Mouse (Mus musculus) layer of hippocampus, postnatal 10 days (tissue): ENCODE results near the gene Icam2. TPM values are rescaled to one million over a fixed set of nuclear protein-coding genes. Genes with fewer than 3 reads are reported as not detected.

Experiments
- DNase-seq, 2 experiments: peaks; one replicate each; pipeline ENCODE4 v3.0.0; 2021; ENCODE audit warnings: low spot score in 2 of 2
- total RNA-seq, 2 experiments: library from RNA; stranded (reverse); gene quantifications; 2 replicates each; pipeline ENCODE4 v1.2.3; 2021

Icam2 gene
- total RNA-seq, 2 experiments from 2014 or later: 4.6 to 4.7 TPM

DNA sequence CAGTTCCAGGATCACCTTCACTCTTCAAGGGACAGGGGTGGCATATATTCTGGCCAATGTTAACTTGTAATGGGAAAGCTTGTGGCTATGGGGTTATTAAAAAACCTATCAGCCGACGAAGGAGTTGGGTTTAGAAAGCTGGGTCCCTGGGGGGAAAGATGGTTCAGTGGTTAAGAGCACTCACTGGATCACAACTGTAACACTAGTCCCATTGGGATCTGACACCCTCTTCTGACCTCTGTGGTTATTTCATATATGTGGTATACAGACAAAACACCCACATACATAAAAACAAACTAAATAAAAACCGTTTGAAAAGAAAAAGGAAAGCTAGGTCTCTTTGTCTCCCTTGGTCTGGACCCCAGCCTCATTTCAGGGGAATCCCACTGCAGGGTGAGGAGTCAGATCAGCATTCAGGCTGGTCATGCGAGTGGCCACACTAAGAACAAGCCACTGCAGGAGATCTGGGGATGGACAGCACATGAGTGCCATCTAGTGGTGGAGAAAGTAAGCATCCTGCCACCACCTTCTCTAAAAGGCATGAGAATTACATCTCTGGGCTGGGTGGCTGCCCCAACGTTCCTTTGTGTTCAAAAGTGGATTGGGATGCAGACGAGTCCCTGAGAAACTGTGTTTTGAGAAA, 3.8 kb upstream of the Icam2 start:
- peak; percentile 67 to 77 for DNase-seq

DNA sequence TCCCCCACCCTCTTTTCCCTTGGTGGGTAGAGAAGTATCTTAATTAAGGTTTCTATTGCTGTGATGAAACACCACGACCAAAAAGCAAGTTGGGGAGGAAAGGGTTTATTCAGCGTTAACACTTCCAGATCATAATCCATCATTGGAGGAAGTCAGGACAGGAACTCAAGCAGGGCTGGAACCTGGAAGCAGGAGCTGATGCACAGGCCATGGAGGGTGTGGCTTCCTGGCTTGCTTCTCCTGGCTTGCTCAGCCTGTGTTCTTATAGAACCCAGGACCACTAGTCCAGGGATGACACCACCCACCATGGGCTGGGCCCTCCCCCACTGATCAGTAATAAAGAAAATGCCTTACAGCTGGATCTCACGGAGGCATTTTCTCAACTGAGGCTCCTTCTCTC, 2.9 kb upstream of the Icam2 start:
- no peak for DNase-seq

DNA sequence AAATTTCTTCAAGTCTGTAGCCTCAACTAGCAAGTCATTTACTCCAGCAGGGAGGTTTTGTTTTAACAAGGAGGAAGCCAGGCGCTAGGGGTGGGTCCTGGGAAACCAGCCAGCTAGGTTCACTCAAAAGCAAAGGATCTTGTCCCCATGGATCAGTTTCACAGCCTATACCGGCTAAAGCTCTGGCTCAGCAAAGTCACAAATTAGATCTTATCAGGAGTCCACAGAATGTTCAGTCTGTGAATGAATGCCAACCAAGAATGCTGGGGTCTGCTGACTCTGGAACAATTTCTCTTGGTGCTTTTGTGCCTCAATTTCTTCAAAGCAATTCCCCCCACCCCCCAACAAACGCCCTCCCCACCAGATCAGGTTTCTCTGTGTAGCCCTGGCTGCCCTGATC, 1.7 kb upstream of the Icam2 start:
- no peak for DNase-seq

DNA sequence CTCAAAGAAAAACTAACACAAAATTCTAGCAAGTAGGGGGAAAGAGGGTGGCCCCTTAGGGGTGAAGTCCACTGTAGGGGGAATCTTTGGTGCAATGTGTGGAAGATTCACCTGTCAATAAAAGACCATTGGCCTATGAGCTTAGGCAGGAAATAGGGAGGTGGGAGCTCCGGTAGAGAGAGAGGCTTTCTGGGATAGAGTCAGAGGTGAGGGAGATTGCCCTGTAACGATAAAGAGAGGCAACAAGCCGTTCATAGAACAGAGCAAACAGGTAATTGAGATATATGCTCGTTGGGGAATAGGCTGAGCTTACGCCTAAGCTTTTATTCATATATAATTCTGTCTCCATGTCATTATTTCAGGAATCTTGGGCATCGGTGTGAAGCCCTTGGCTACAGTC, 855 bp downstream of the Icam2 start:
- DNase-seq: no peak

DNA sequence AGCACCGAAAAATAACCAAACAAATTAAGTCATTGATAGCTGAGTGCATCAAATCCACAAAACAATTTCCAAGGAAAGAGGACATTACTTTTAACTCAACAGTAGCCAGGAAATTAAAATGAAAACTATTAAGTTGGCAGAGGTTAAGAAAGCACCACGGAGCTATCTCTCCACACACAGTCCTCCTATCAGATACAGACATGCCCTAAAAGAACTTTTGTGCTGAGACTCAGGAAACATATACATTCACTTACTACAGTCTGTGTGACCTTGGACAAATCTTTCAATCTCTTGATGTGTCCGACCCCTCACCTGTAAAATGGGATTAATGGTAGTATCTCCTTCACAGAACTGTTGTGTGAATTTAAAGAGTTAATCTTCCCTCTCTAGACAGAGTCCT, 1.5 kb downstream of the Icam2 start:
- DNase-seq: no peak

DNA sequence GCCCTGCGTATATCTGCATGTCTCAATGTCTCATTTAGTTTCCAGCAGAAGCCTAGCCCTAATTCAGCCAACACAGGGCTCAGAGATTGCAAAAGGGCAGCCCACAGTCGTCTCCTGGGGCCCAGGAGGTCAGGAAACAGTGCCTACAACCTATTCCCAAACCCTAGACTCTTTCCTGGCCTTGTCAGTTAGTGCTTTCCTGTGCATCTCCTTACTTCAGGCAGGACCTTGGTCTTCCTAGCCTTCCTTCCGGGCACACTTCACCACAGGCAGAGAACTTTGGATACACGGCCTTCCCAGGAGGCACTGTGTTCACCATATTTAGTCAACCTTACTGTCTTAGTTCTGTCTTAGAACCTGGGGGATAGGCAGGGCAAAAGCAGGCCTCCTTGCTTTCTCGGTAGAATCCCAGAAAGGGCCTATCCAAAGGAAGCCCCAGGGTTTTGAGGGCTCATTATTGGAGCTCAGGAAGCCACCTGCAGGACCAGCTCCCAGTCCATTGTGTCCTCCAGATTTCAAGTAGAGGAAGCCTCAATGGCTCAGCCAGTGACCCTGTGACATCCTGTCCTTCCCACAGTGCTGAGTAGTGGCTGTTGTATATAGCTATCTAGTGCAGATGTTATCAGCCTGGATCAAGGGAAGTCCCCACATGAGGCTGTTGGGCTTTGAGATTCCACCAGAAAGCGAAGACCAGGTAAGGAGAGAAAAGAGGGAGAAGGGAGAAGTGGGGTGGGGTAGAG, 4.7 kb downstream of the Icam2 start:
- DNase-seq: no peak

DNA sequence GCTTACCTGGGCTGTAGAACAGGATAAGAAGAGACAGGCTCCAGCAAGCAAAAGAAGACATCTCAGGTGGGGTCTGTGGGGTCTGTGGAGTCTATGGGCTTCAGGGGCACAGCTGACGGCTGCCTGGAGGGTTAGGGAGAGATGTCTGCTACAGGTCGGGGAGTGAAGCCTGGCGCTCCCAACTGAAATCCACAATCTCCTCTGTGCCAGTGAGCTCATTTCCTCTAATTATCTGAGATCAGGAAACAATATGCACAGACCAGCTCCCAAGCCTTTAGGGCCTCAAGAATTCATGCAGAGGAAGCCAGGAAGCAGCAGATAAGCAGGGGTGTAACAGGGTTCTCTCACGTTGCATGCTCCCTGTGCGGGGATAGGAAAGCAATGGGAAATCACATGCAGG, 5.5 kb downstream of the Icam2 start:
- DNase-seq: no peak

DNA sequence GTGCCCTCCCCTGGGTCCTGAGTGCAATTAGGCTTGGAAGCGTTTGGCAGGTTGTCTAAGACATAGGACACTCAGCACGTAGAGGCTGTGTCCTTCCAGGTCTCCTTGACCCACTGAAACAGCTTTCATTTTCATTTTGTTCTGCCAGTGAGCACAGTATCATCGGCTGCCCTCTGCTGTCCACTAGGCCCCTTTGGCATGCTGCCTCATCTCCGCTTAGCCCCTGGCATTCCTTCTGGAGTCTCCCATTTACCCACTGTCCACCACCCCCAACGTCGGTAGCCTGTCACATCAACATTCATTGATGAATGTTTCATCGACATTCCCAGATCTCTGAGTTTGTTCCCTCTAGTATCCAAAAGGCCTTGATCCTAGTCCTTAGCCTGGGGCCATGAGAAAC, 6.0 kb downstream of the Icam2 start:
- DNase-seq: no peak

DNA sequence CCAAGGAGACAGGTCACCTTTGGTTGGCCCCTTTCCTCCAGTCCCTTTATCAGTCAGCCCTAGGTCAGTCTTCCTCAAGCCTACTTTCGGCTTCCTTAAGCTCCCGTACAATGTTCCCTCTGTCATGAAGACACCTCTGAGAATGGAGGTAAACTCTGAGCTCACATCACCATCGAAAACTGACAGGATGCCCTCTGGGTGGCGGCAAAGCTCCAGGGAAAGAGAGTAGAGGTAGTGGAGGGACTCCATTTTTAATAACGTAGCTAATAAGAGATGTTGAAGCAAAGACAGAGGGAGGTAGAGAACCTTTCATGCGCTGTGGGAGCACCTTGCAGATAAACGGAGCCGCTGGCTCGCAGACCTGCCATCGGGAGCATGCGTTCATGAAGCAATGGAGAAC, 6.9 kb downstream of the Icam2 start:
- no peak for DNase-seq

DNA sequence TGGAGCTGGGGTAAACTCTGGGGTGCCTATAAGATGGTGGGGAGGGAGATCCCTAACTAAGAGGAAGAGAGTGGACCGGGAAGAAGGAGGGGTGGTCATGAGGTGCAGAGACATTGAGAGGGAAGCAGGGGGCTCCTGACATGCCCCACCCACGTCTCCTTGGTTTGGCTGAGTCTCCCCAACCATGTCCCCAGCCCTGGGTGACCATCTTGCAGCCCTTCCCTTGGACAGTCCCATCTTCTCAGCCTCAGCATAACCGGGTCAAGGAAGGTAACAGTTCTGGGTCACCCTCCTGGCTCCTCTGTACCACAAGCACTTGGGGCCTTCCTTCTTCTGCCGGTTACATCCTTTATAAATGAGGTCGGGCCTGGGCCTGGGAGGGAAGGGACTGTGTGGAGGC, 12.9 kb downstream of the Icam2 start:
- no peak for DNase-seq

DNA sequence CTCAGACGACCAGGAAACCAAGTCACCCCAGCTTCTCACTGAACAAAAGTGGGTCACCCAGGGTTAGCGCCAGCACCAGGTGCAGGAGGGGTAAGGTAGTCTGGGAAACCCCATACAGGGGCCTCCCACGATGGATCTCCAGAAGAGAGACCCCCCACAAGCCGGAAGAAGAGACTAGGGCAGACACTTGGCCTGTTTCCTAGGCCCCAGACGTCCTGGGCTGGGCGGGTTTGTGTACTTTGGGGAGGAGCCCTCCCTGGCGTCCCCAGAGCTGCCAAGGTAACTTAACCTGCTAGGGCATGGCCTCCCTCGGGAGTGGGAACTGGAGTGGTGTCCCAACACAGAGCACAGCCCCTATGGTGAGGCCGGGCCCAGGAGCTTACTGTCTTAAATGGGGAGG, 13.3 kb downstream of the Icam2 start:
- DNase-seq: no peak

DNA sequence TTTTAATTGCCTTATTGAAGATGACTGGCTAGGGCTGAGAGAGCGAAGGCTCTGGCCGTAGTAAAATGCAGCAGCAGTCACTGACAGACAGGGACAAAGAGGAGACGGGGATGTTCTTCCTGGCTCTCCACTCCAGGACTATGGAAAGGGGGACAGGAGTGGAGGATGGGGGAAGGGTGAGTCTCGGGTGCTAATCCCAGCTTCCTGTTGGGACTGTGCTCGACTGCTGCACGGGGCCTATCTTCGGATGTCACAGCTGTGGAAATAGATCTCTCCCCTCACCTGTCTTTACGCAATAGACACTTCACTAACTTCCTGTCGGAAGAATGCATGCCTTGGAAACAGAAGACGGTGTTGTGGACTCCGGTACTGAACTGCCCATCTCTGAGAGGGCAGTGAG, 13.9 kb downstream of the Icam2 start:
- no peak for DNase-seq

DNA sequence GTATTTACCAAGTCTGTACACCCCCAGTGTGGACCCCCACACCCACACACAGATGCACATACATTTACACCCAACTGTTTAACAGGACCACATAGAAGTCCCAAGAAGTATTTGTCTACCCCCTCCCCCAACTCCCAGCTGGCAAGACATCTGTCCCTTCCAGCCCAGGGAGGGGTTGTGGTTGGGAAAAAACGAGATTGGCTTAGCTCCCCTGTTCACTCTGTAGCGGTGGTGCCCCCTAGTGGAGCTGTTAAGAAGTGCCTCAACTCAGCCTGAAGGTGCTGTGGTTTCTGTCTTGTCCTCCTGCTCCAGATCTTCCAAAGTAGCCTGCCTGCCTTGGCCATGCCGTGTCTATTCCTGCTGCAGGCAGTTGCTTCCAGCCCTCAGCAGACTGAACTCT, 21.6 kb downstream of the Icam2 start:
- DNase-seq: peak; percentile 90 to 93

DNA sequence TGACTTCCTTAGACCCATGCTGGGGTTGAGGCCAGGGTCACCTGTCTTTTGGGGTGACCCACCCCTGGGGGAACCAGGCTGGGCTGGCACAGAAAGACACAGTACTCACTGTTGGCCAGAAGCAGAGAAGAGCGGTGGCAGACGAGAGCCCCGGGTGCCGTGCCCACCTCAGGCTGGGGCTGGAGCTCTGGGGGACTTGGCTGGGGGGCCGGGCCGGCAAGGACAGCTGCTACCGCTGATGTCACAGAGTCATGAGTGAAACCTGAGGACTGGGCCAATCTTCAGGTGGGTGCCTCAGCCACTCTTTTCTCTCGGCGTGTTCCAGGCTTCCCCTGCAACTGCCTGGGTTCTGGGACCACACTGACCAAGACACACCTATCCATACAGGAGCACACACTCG, 22.5 kb downstream of the Icam2 start, which contains the start of gene Prr29:
Gene Prr29, plus strand, starts transcription at position 107 of the 400 bp plus-strand sequence.
- no peak for DNase-seq

DNA sequence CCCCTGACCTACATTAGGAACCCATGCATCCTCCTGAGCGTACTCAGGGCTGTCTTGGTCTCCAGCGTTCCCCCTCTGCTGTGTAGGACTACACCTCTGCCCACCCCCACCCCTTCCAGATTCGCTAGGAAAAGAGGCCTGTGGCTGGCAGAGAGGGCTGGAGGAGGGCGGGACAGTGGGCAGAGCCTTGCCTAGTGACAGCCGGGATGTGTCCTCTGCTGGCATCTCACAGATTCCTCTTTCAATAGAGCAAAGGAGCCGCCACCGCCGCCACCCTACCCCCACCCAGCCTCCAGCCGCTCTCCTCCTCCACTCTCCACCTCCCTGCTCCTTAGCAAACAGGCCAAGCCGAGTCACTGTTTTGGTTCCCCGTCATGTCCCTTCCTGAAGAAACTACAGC, 23.2 kb downstream of the Icam2 start:
- peak; percentile 20 to 31 for DNase-seq

DNA sequence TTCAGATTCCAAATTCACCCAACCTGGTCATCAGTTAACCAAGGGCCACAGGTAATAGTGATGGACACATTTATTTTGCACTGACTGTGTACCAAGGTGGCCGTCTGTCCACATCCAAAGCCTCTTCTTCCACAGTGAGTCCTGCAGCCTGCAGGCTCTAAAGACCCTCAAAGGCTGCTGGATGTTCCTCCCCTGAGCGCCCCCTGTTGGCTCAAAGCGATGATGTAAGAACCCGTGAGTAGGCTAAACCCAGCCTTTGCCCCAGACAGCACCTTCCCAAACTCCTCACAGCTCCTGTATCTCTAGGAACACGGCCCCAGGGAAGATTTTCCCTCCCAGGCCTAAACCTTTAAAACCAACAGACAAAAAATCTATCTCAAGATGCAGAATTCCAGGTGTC, 28.5 kb downstream of the Icam2 start:
- no peak for DNase-seq

DNA sequence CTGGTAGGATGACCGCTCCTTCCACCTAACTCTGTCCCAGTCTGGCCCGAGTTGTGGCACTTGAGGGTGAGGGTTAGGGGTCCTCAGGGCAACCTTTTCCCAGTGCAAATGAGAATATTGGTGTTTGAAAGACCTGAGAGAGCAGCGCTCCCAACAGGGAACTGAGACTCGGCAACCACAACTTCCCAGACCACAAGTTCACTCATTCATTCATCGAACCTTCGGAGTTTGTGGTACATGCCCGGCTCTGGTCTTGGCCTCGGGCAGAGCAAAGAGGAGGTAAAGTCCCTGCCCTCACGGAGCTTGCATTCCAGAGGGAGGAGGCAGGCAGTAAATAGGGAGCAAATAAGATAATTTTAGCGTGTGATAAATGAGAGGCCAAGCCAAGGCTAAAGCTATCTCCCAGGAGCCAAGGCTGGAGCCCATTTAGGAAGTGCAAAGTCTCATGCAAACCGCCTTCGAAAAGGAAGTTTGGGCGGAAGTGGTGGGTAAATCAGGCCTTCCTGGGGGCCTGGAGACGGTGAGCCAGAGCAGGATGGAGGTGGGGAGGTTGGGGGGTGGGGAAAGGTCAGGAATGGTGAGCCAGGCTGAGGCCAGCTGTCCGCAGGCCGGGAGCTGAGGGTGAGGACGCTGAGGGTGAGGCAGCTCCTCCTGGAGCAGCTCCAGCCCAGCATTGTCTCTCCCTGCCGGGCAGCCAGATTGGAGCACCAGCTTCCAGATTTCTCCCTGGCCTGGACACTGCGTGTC, 32.3 kb downstream of the Icam2 start:
- DNase-seq: no peak

DNA sequence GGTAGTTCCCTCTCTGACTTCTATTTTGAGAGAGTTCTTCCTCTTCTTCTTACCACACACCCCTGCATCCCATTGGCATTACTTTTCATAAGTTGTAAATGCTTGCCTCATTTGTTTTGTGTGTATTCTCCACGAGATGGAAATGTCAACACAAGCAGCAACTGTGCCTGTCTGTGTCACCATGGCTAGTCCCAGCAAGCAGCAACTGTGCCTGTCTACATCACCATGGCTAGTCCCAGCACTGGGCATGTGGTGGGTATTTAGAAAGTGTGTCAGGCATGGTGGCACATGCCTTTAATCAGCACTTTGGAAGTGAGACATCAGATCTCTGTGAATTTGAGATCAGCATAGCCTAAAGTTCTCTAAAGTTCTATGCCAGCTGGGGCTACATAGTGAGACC, 33.7 kb downstream of the Icam2 start:
- no peak for DNase-seq

DNA sequence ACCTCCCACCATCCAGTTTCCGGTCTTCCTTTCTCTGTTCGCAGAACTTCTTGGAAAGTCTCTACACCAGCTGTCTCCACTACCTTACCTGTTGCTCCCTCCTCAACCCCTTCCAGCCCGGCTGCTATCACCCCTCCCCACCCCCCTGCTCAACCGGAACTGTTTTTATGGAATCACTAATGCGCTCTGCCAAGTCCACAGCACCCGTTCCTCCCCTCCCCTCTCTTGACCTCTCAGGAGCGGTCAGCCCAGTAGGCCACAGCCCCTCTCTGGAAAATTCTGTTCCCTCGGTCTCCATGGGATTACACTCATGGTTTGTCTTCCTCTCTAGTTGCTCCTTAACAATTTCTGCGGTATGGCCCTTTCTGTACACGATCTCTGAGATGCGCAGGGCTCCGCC, 34.7 kb downstream of the Icam2 start, which contains the start of gene Scn4a:
Gene Scn4a, minus strand, starts transcription at position 101 of the 400 bp plus-strand sequence.
- no peak for DNase-seq

DNA sequence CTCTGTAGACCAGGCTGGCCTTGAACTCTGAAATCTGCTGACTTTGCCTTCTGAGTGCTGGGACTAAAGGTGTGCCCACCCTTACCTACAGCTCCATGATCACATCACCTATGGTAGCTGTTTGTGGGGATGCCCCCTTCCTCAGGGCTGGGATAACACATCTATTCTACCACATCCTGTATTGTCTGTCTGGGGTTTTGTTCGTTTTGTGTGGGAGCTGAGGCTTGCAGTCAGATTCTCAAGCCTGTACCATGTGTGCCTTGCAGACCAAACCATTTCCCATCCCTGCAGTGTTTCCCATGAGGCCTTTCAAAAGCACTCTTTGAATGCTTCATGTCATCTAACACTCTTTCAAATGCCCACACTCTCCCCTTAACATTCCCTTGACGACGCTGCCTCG, 35.9 kb downstream of the Icam2 start:
- no peak for DNase-seq

DNA sequence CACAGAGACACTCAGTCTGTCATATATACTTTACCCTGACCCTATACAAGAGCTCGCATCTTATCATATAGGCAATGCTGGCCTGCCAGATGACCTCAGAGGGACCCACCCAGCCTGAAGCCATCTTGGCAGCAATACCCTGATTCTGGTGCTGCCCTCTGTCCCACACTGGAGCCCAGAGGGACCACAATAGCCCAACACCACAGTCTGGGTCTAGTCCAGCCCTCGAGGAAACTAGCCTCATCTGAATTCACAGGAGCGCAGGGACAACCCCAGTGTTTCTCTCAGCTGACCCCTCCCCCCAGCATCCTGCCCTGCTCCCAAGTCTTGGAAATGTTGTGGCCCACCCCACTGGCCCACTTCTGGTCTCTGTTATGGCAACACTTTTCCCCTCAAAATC, 36.6 kb downstream of the Icam2 start:
- no peak for DNase-seq

DNA sequence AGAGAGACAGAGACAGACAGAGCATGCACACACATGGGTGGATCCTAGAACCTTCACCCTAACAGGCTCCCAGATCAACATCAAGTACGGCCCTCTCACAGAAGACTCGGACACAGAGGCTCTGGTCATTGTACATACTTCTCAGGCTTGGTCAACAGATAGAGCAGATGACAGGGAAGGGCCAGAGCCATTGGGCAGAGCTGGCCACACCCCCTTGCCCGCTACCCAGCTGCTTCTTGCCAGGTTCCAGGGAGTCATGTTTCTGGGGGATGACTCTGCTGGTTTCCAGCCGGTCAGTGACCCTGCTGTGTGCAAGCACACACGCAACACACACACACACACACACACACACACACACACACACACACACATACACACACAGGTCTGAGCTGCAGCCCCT, 37.0 kb downstream of the Icam2 start:
- DNase-seq: no peak
